Mouse (Mus musculus) bone marrow macrophage, adult 2 months (primary cell): Measurements from ENCODE around the gene Fbxl18.

Experiments used
- CTCF ChIP-seq: IDR thresholded peaks from 2 replicates; pipeline ENCODE4 v1.5.1; 2012; ENCODE audit warnings: low read depth, mild to moderate bottlenecking, low read length, moderate library complexity
- POLR2A ChIP-seq: IDR thresholded peaks from 2 replicates; pipeline ENCODE4 v1.6.1; 2012; ENCODE audit warnings: mild to moderate bottlenecking, low read depth, low read length, borderline replicate concordance

- no peak for TF ChIP-seq CTCF
- no peak for TF ChIP-seq POLR2A
These were observed 5.4 kb upstream of the Fbxl18 start for GRCm38 (mm10) chr5:142900651-142901050.
